Mouse (Mus musculus): ENCODE data around the gene Zan.
A peak's percentile ranks its signal among the peaks of the same experiment; 100 is the strongest.

Gene Zan

GRCm38 (mm10) chr5:137476964-137477363 is at the start of gene Zan:
Gene Zan, minus strand, starts transcription at chr5:137477064.
- no peak for DNase-seq (ENCODE audit: low read depth, low spot score)

- DNase-seq (ENCODE audit: low read depth, low spot score), result no peak
These were observed 49.5 kb upstream of the Zan start for GRCm38 (mm10) chr5:137526192-137526936.

- no peak for DNase-seq (ENCODE audit: low read depth, low spot score)
These were observed 48.6 kb upstream of the Zan start for GRCm38 (mm10) chr5:137525511-137525910.

- no peak for DNase-seq (ENCODE audit: low read depth, low spot score)
These were observed 47.8 kb upstream of the Zan start for GRCm38 (mm10) chr5:137524671-137525070.

GRCm38 (mm10) chr5:137524251-137524515 is 47.3 kb upstream of the Zan start:
- DNase-seq (ENCODE audit: low read depth, low spot score), result no peak

- no peak for DNase-seq (ENCODE audit: low read depth, low spot score)
These were observed 46.8 kb upstream of the Zan start for GRCm38 (mm10) chr5:137523396-137524250.

GRCm38 (mm10) chr5:137522711-137523110 is 45.8 kb upstream of the Zan start:
- DNase-seq (ENCODE audit: low read depth, low spot score), result no peak

- DNase-seq (ENCODE audit: low read depth, low spot score), result no peak
These were observed 45.0 kb upstream of the Zan start for GRCm38 (mm10) chr5:137521861-137522260.

- DNase-seq (ENCODE audit: low read depth, low spot score), result no peak
These were observed 43.1 kb upstream of the Zan start for GRCm38 (mm10) chr5:137519691-137520550.

GRCm38 (mm10) chr5:137518436-137518835 is 41.6 kb upstream of the Zan start, which contains the start of gene Gigyf1:
Gene Gigyf1, plus strand, starts transcription at chr5:137518548.
- DNase-seq (ENCODE audit: low read depth, low spot score), result no peak

GRCm38 (mm10) chr5:137514811-137515210 is 37.9 kb upstream of the Zan start:
- DNase-seq (ENCODE audit: low read depth, low spot score), result no peak

GRCm38 (mm10) chr5:137513951-137514721 is 37.3 kb upstream of the Zan start:
- DNase-seq (ENCODE audit: low read depth, low spot score), result no peak

GRCm38 (mm10) chr5:137512847-137513794 is 36.3 kb upstream of the Zan start:
- no peak for DNase-seq (ENCODE audit: low read depth, low spot score)

GRCm38 (mm10) chr5:137511706-137512105 is 34.8 kb upstream of the Zan start:
- DNase-seq (ENCODE audit: low read depth, low spot score), result no peak

GRCm38 (mm10) chr5:137510573-137511390 is 33.9 kb upstream of the Zan start:
- no peak for DNase-seq (ENCODE audit: low read depth, low spot score)

- DNase-seq (ENCODE audit: low read depth, low spot score), result no peak
These were observed 33.2 kb upstream of the Zan start for GRCm38 (mm10) chr5:137510014-137510501.

GRCm38 (mm10) chr5:137504041-137504440 is 27.2 kb upstream of the Zan start:
- no peak for DNase-seq (ENCODE audit: low read depth, low spot score)

GRCm38 (mm10) chr5:137502667-137503110 is 25.8 kb upstream of the Zan start:
- peak; percentile 41 for DNase-seq (ENCODE audit: low read depth, low spot score)

Data from telencephalon, adult 2 months (tissue).